Mouse (Mus musculus) spleen, adult 2 months (tissue): ENCODE measurements around the gene Smox.

ENCODE experiments used
- CTCF ChIP-seq: fragments of 200-500 bp; IDR thresholded peaks from 2 replicates; pipeline ENCODE4 v1.5.1; 2011; ENCODE audit warnings: mild to moderate bottlenecking, inconsistent platforms; ENCODE audit not compliant: insufficient read depth, insufficient read length, insufficient replicate concordance; ENCODE audit errors: extremely low read depth
- POLR2A ChIP-seq: fragments of 200-500 bp; IDR thresholded peaks from 2 replicates; pipeline ENCODE4 v1.6.1; 2011; ENCODE audit warnings: low read depth, low read length, inconsistent platforms

GRCm38 (mm10) chr2:131487337-131487736 is 4.0 kb upstream of the Smox start:
- TF ChIP-seq CTCF, result no peak
- TF ChIP-seq POLR2A, result no peak
